ENCODE assay signal across 13 mouse cellular contexts in the genomic region with DNA sequence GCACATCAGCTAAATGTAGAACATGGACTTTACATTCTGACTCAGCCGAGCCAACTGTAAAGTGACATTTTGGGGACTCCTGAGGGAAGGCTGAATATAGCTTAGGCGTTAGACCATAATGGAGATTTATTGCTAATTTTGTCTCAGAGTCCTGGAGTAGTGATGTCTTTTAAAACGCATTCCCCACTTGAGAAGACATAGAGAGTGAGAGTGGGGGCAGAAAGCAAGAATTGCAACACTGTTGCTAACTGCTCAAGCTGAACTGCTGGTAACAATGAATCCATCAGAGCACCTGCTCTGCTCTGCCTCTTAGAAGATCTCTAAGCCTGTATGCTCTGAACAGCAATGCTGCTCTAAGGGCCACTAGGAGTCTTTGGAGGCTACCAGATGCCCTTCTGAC.
"Had no signal": no experiment of that assay in that cellular context is flagged by ENCODE, and none has a peak within 500 bp of the region (broad histone marks: within the 10 kb centered on the region; RNA-seq: fewer than 3 reads in every experiment).

No protein-coding gene starts in this region.

- H3K4me1 ChIP-seq: liver, embryonic 13.5 days; stomach, embryonic 15.5 days had no signal

- H3K27me3 ChIP-seq: limb, embryonic 12.5 days; liver, embryonic 13.5 days; midbrain, embryonic 12.5 days; stomach, embryonic 15.5 days had no signal

- DNase-seq: kidney, adult 8-10 months; kidney, postnatal 25 days; layer of hippocampus, adult 9-11 months; liver; liver, embryonic 13.5 days; liver, postnatal 0 days; right cerebral cortex, postnatal 4 days; spleen, adult 18-20 months; thymus, adult 18-20 months; thymus, postnatal 14 days had no signal

- H3K4me3 ChIP-seq: limb, embryonic 12.5 days; liver, embryonic 13.5 days; midbrain, embryonic 12.5 days; stomach, embryonic 15.5 days had no signal

- H3K27ac ChIP-seq: limb, embryonic 12.5 days; liver, embryonic 13.5 days; midbrain, embryonic 12.5 days; stomach, embryonic 15.5 days had no signal
